In the genomic region with DNA sequence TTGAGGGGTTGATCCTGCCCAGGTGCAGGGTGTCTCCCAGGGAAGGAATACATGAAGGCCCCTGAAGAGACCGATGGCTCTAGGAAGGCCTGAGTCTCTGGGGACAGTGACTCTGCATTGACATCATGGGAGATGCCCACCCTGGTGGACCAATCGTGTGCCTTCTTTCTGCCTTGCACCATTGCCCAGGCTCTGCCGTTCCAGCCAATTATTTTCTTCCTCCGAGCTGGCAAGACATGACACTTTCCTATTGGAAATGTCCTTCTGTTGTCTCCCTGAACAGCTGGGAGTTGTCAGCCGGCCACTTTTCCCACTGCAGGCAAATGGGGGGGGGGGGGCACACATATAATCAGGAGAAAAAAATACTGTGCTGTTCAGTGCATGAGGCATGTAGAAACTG, we compare ENCODE assay signal across 15 mouse cellular contexts. TPM values are rescaled to one million over a fixed set of nuclear protein-coding genes. Genes with fewer than 3 reads are reported as not detected.
DNase-seq lines count a peak whose midpoint lies in the region; ATAC-seq and TF ChIP-seq lines count a peak whose summit lies in the region.
"Had no signal": no experiment of that assay in that cellular context is flagged by ENCODE, and none has a peak within 500 bp of the region (broad histone marks: within the 10 kb centered on the region; RNA-seq: fewer than 3 reads in every experiment).

No protein-coding gene starts in this region.

- TF ChIP-seq EP300 in CH12.LX (IDR thresholded peaks at IDR 0.05; ENCODE audit: low read length), result no peak

- no peaks in the 10 kb centered on the region for H3K9me3 ChIP-seq in kidney, embryonic 14.5 days (ENCODE audit: control insufficient read depth, low read length)
- peaks cover 12% of the 10 kb centered on the region for H3K9me3 ChIP-seq in CH12.LX (replicated peaks; ENCODE audit: low read length)
- no peaks in the 10 kb centered on the region for H3K9me3 ChIP-seq in hindbrain, postnatal 0 days (ENCODE audit: low read length)
- H3K9me3 ChIP-seq: midbrain, embryonic 12.5 days; stomach, embryonic 15.5 days had no signal

- peaks cover 5% of the 10 kb centered on the region; the same call in 1 of the 2 replicates for H3K4me1 ChIP-seq in kidney, embryonic 14.5 days (ENCODE audit: control insufficient read depth, insufficient read depth, low read length)
- H3K4me1 ChIP-seq in CH12.LX (ENCODE audit: control insufficient read depth in 1 of 2, insufficient read depth in 2 of 2), result peaks cover 16 to 18% of the 10 kb centered on the region in 2 experiments
- H3K4me1 ChIP-seq in hindbrain, postnatal 0 days (ENCODE audit: insufficient read depth, low read length), result no peaks in the 10 kb centered on the region

- H3K4me3 ChIP-seq in kidney, embryonic 14.5 days (ENCODE audit: low read length), result no peak overlapping the region
- H3K4me3 ChIP-seq in CH12.LX (replicated peaks in 1 of 3; ENCODE audit: low read depth in 2 of 3, low read length in 2 of 3, poor library complexity in 1 of 3), result no peak overlapping the region
- no peak overlapping the region for H3K4me3 ChIP-seq in hindbrain, postnatal 0 days (ENCODE audit: low read length)
- H3K4me3 ChIP-seq: left cerebral cortex, adult 2 months; midbrain, embryonic 12.5 days; stomach, embryonic 15.5 days had no signal

- dilution Hi-C loops in CH12.LX (cut with MboI; ENCODE audit: extremely low pct_ligation_motif_present, extremely low pct_unique_long_range_greater_than_20kb, low sequenced_read_pairs), result no loop called here

- no peak for TF ChIP-seq POLR2A in CH12.LX (IDR thresholded peaks at IDR 0.05; ENCODE audit: low read depth, low read length)

- peak; percentile 42 to 58 for DNase-seq in cerebellum, postnatal 14 days
- DNase-seq in cerebellum, adult 9-11 months, result no peak
- DNase-seq in kidney, postnatal 36 days, result no peak
- peak; percentile 21 for DNase-seq in CH12.LX (ENCODE audit: extremely low read depth)
- DNase-seq in hindbrain, postnatal 0 days (ENCODE audit: low spot score), result peak; percentile 63
- no peak for DNase-seq in gastrocnemius, adult 8-10 months (ENCODE audit: low spot score in 2 of 2)
- DNase-seq in urinary bladder, postnatal 25 days (ENCODE audit: low spot score), result no peak
- DNase-seq: cerebellum, adult 2 months; liver, postnatal 0 days; thymus, postnatal 36 days had no signal

- ATAC-seq in kidney, embryonic 14.5 days (ENCODE audit: low FRiP score, low TSS enrichment), result peak; percentile 56
- ATAC-seq in hindbrain, postnatal 0 days, result peak; percentile 76
- ATAC-seq: liver, postnatal 0 days; Patski had no signal

- in situ Hi-C loops in CH12.LX (cut with MboI; ENCODE audit: low pct_ligation_motif_present, low pct_unique_long_range_greater_than_20kb, low sequenced_read_pairs), result no loop called here

- H3K36me3 ChIP-seq in kidney, embryonic 14.5 days (ENCODE audit: control insufficient read depth, insufficient read depth, low read length), result no peaks in the 10 kb centered on the region
- no peaks in the 10 kb centered on the region for H3K36me3 ChIP-seq in CH12.LX (replicated peaks in 1 of 2; ENCODE audit: control insufficient read depth in 1 of 2, insufficient read depth in 1 of 2, low read length in 1 of 2)
- no peaks in the 10 kb centered on the region for H3K36me3 ChIP-seq in hindbrain, postnatal 0 days (ENCODE audit: insufficient read depth, low read length)
- H3K36me3 ChIP-seq: midbrain, embryonic 12.5 days; stomach, embryonic 15.5 days had no signal

- H3K27ac ChIP-seq in kidney, embryonic 14.5 days (ENCODE audit: low read depth, low read length), result no peak overlapping the region
- H3K27ac ChIP-seq in CH12.LX (ENCODE audit: insufficient read depth, low read depth), result no peak overlapping the region
- no peak overlapping the region for H3K27ac ChIP-seq in hindbrain, postnatal 0 days
- H3K27ac ChIP-seq: left cerebral cortex, adult 2 months; midbrain, embryonic 12.5 days; stomach, embryonic 15.5 days had no signal

- no peak for TF ChIP-seq RAD21 in CH12.LX (IDR thresholded peaks at IDR 0.05; ENCODE audit: low read depth, low read length)

- no peak overlapping the region for H3K4me2 ChIP-seq in kidney, embryonic 14.5 days (replicated peaks; ENCODE audit: low read depth, low read length)
- H3K4me2 ChIP-seq in CH12.LX (ENCODE audit: insufficient read depth, low read depth, poor library complexity, severe bottlenecking), result no peak overlapping the region
- H3K4me2 ChIP-seq in hindbrain, postnatal 0 days (ENCODE audit: low read depth, low read length), result no peak overlapping the region
- H3K4me2 ChIP-seq: midbrain, embryonic 12.5 days; stomach, embryonic 15.5 days had no signal

- H3K27me3 ChIP-seq in kidney, embryonic 14.5 days (ENCODE audit: control insufficient read depth, insufficient read depth, low read length), result no peaks in the 10 kb centered on the region; the same call in 1 of the 2 replicates
- H3K27me3 ChIP-seq in CH12.LX (replicated peaks), result peaks cover 16% of the 10 kb centered on the region
- no peaks in the 10 kb centered on the region for H3K27me3 ChIP-seq in hindbrain, postnatal 0 days (ENCODE audit: insufficient read depth, low read length)
- H3K27me3 ChIP-seq: Patski; stomach, embryonic 15.5 days had no signal

- no peaks in the 10 kb centered on the region for H3K79me2 ChIP-seq in CH12.LX (replicated peaks; ENCODE audit: control insufficient read depth, extremely low read depth, insufficient read depth, poor library complexity, severe bottlenecking)

- 48% methylated on average over 5 of the region's 5 CpGs for WGBS in kidney, embryonic 14.5 days
- 25% methylated on average over 5 of the region's 5 CpGs for WGBS in hindbrain, postnatal 0 days

- no peak overlapping the region for H3K9ac ChIP-seq in kidney, embryonic 14.5 days (ENCODE audit: low read depth, low read length)
- no peak overlapping the region for H3K9ac ChIP-seq in CH12.LX (ENCODE audit: insufficient read depth, low read depth)
- H3K9ac ChIP-seq in hindbrain, postnatal 0 days (replicated peaks; ENCODE audit: low read length), result no peak overlapping the region
- H3K9ac ChIP-seq: liver, postnatal 0 days; midbrain, embryonic 12.5 days; stomach, embryonic 15.5 days had no signal

- TF ChIP-seq CTCF in CH12.LX (conservative IDR thresholded peaks at IDR 0.05 in 1 of 2, IDR thresholded peaks at IDR 0.05 in 1 of 2; ENCODE audit: low read depth in 2 of 2, low read length in 2 of 2), result no peak
- no peak for TF ChIP-seq CTCF in hindbrain, postnatal 0 days (IDR thresholded peaks at IDR 0.05; ENCODE audit: low read depth)

TF ChIP-seq in CH12.LX, 34 proteins besides CTCF, POLR2A, EP300 and RAD21:
- TF ChIP-seq NRF1 (IDR thresholded peaks at IDR 0.05; ENCODE audit: low read depth, low read length) (no peak), MAZ (IDR thresholded peaks at IDR 0.05; ENCODE audit: low read depth, low read length) (no peak), SIN3A (IDR thresholded peaks at IDR 0.05; ENCODE audit: low read length) (no peak), MEF2A (IDR thresholded peaks at IDR 0.05; ENCODE audit: borderline replicate concordance, low read depth, low read length) (no peak), MXI1 (IDR thresholded peaks at IDR 0.05; ENCODE audit: low read depth, low read length) (no peak), CHD2 (IDR thresholded peaks at IDR 0.05; ENCODE audit: low read length) (no peak), ETS1 (conservative IDR thresholded peaks at IDR 0.05; ENCODE audit: low read depth, low read length) (no peak), TCF12 (IDR thresholded peaks at IDR 0.05; ENCODE audit: low read depth, low read length) (no peak), RCOR1 (conservative IDR thresholded peaks at IDR 0.05; ENCODE audit: low read depth, low read length) (no peak), E2F4 (IDR thresholded peaks at IDR 0.05; ENCODE audit: insufficient replicate concordance, low read depth, low read length) (no peak), ZNF384 (IDR thresholded peaks at IDR 0.05; ENCODE audit: low read depth, low read length) (no peak), TBP (conservative IDR thresholded peaks at IDR 0.05; ENCODE audit: low read depth, low read length) (no peak), HCFC1 (IDR thresholded peaks at IDR 0.05; ENCODE audit: low read depth, low read length) (no peak), ZMIZ1 (IDR thresholded peaks at IDR 0.05; ENCODE audit: low read depth, low read length) (no peak), KAT2A (IDR thresholded peaks at IDR 0.05; ENCODE audit: insufficient replicate concordance, low read length) (no peak), SMC3 (IDR thresholded peaks at IDR 0.05; ENCODE audit: low read depth, low read length) (no peak), MAFK (IDR thresholded peaks at IDR 0.05; ENCODE audit: insufficient replicate concordance, low read length) (no peak)

RNA-seq across cellular contexts. Expression of gene Tob1, which starts 43.0 kb away (rescaled TPM):
- 27.2 and 36.6 TPM in 2 replicates for polyA plus RNA-seq in kidney, embryonic 14.5 days (2014; fragmentation: Nextera tagmentation; extraction: Ambion mirVana)
- 8.8 and 10.6 TPM in 2 replicates for total RNA-seq in CH12.LX (2012; rRNA removed)
- total RNA-seq in CH12.LX (2014; rRNA removed), result 7.2 and 9.0 TPM in 2 replicates
- 12.5 and 14.3 TPM in 2 replicates for polyA plus RNA-seq in CH12.LX (2012; ENCODE audit: insufficient read length, low read depth)
- 13.2 and 20.1 TPM in 2 replicates for total RNA-seq in hindbrain, postnatal 0 days (2014; rRNA removed)
- 33.9 and 34.8 TPM in 2 replicates for polyA plus RNA-seq in hindbrain, postnatal 0 days (2015; fragmentation: Nextera tagmentation; extraction: Ambion mirVana)
- total RNA-seq in gastrocnemius, adult 8-10 months (2022), result 100 to 1,000 TPM; 196 to 240 (median 221) TPM

Comparison
In these comparisons a context has a peak if more than half of its experiments do, and no peak if none do; other contexts are left out.
1. DNase-seq: peak in cerebellum, postnatal 14 days (2 of 2), CH12.LX (single experiment) and hindbrain, postnatal 0 days (single experiment); none in cerebellum, adult 9-11 months (single experiment), kidney, postnatal 36 days (0 of 2), gastrocnemius, adult 8-10 months (0 of 2) and urinary bladder, postnatal 25 days (single experiment).